Mouse (Mus musculus): ENCODE measurements around the gene Nt5dc1.
A peak's percentile ranks its signal among the peaks of the same experiment; 100 is the strongest.
"Not testable (repeated sequence)": the region's sequence is repeated elsewhere in the genome, so short reads cannot be mapped to it uniquely, and the experiment has no call there.

Nt5dc1 gene

DNA sequence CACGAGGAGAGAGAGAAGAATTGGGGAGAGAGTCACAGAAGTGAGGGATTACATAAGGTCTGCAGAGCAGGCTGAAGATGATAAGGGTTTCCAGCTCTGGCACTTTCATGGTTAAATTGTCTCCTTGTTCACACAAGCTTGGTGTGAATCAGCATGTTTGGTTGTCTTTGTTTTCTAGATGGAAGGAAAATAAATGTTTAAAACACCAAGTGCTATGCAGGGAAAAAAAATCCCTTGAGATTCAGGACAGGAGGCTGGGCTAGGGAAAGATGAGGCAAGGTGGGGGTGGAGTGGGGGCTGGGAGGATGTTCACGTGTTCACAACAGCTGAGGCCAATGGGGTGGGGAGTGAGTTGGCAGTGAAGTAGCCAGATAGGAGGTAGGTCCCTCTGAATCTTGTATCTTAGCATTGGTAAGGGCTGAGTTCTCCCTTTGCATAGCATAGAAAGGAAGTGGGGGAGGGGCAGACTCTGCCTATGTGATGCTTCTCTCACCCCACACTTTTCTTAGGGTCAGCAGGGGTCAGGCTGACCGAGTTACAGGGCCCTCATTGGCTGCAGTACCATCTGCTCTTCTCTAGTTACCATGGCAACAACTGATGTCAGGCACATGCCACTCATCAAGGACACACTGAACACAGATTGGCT is 101.7 kb downstream of the Nt5dc1 start:
- DNase-seq (ENCODE audit: low spot score in 2 of 2), result peak; percentile 50 to 62

DNA sequence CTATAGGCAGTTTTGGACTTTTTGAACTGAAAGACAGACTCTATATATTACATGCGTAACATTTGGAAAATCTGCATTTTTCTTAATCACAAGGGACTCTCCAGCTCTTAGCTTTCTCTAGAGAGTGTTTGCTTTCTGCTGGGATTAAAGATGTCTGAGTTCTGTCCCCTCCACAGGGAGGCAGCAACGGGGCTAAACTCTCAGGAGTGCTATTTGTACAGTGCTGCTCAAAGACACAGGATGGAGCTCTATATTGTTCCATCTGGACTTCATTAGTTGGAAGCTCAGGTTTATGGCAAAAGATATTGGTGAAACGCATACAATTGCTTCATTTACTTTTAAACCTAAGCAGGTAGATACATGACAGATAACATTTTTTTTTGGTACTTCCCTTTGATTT is 105.8 kb downstream of the Nt5dc1 start:
- no peak for DNase-seq (ENCODE audit: low spot score in 2 of 2)

DNA sequence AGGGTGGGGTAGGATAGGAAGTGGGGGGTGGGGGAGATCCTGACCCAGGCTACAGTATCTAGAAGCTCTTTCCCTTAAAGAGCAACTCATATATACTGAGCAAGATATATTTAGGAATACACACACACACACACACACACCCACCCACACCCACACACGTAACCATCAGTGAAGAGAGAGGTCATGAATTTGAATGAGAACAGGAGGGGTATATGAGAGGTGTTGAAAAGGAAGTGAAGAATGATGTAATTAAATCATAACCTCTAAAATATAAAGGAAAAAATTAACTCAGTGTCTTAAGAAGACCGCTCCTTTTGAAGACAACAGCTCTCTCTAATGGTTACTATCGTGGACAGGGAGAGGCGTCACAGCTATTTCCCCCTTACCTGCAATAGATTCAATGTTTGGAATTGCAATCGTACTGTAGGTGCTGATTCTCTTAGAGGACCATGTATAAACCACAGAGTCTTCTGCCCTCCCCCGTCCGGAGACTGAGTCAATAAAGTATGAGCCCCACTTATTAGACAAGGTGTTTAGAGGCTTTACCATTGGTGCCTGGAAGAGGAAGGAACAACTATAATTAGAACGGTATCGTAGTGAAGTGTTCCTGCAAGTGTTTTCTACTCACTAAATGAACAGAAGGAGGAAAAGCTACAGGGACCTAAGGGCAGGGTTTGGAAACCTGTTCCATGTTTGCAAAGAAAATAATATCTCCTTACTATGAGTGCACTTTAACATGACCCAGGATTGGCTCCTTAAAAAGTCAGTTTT is 108.3 kb downstream of the Nt5dc1 start:
- no peak for DNase-seq (ENCODE audit: low spot score in 2 of 2)

DNA sequence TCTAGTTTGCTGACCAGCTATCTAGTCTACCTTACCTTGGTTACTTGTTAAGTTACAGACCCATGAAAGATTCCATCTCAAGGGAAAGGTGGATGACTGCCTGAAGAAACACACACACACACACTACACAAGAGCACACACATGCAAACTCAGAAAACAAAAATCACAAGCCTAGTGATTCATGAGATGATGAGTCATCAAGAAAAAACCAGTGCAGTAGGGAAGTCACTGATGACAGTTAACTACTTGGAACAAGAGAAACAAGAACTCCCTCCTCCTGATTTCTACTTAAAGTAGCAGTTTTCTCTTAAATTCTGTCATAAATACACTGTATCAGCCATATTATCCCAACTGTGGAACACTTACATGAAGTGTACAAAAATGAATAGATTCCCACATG is 111.3 kb downstream of the Nt5dc1 start:
- no peak for DNase-seq (ENCODE audit: low spot score in 2 of 2)

DNA sequence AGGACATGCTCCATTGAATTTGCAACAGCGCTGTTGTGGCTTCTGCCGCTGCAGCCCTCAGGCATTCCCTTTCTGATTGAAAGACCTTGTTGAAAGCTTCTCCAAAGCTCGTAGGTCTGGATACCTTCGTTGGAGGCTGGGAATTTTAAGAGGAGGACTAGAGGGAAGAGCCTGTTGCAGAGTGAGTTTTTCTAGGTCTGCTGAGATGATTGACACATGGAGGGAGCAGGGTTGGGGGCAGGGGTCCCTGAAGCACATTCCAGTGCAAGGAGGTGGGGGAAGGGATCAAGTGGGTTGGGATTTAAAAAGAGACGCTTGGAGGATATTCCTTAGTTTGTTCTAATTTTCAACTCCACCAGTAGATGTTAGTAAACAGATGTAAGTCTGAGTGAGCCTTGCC is 118.0 kb downstream of the Nt5dc1 start:
- no peak for DNase-seq (ENCODE audit: low spot score in 2 of 2)

DNA sequence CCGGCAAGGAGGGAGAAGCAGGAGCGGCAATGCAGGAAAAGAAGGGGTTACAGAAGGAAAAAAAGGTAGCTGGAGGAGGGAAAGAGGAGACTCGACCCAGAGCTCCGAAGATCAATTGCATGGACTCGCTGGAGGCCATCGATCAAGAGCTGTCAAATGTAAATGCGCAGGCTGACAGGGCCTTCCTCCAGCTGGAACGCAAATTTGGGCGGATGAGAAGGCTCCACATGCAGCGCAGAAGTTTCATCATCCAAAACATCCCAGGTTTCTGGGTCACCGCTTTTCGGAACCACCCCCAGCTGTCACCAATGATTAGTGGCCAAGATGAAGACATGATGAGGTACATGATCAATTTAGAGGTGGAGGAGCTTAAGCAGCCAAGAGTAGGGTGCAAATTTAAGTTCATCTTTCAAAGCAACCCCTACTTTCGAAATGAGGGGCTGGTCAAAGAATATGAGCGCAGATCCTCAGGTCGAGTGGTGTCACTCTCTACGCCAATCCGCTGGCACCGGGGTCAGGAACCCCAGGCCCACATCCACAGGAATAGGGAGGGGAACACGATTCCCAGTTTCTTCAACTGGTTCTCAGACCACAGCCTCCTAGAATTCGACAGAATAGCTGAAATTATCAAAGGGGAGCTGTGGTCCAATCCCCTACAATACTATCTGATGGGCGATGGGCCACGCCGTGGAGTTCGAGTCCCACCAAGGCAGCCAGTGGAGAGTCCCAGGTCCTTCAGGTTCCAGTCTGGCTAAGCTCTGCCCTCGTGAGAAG is 120.2 kb downstream of the Nt5dc1 start:
- no peak for DNase-seq (ENCODE audit: low spot score in 2 of 2)

DNA sequence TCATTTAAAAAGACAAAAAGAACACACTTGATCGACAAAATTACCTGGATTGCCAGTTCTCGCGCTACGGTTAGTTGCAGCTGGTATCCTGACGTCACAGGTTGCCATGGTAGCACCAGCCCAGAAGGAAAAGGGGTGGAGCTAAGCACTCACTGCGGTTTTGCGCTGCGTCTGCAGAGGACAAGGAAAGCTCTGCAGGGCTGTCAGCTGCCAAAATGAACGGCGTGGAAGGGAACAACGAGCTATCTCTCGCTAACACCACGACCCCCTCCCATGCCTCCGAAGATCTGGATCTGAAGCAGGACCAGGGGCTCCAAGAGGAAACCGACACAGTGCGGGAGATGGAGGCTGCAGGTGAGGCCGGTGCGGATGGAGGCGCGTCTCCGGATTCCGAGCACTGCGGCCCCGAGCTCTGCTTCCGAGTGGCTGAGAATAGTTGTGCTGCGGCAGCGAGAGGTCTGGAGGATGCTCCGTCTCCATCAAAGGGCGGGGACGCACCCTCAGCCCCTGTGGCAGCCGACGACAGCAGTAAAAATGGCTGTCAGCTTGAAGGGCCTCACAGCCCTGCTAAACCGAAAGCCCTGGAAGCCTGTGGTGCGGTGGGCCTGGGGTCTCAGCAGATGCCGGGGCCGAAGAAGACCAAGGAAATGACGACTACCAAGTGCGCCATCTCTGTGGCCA is 120.9 kb downstream of the Nt5dc1 start, which contains the start of gene Tspyl4:
Gene Tspyl4 (plus strand): TSS at position 144 of the 681 bp plus-strand sequence.
- DNase-seq (ENCODE audit: low spot score in 2 of 2), result peak; percentile 91 to 93

DNA sequence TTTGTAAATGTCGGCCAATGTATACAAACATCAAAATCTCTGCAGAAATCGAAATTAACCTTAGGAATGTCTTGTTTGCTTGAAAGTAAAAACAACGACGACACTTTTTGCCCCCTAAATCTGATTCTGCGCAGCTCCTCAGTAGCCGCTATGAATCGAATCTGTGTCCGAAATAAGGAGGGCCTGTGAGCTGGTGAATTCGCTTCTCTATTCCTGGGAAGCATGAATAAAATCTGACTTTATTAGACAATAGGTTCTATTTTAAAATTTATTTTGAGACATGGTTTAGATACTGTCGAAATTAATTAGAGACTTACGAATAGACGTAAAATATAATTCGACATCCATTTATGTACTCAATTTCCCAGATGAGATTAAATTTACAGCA is 121.4 kb downstream of the Nt5dc1 start:
- DNase-seq (ENCODE audit: low spot score in 2 of 2), result no peak

DNA sequence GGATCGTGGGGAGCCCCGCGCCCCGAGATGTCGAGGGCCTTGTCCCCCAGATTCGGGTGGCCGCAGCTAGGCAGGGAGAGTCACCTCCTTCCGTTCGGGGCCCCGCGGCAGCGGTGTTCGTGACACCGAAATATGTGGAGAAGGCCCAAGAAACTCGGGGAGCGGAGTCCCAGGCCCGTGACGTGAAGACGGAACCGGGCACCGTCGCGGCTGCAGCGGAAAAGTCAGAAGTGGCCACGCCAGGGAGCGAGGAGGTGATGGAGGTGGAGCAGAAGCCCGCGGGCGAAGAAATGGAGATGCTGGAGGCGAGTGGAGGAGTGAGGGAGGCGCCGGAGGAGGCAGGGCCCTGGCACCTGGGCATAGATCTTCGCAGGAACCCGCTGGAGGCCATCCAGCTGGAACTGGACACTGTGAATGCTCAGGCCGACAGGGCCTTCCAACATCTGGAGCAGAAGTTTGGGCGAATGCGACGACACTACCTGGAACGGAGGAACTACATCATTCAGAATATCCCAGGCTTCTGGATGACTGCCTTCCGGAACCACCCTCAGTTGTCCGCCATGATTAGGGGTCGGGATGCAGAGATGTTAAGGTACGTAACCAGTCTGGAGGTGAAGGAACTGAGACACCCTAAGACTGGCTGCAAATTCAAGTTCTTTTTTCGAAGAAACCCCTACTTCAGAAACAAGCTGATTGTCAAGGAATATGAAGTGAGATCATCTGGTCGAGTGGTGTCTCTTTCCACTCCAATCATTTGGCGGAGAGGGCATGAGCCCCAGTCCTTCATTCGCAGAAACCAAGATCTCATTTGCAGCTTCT is 135.7 kb downstream of the Nt5dc1 start:
- DNase-seq (ENCODE audit: low spot score in 2 of 2), result peak in 1 of 2 experiments; percentile 51

DNA sequence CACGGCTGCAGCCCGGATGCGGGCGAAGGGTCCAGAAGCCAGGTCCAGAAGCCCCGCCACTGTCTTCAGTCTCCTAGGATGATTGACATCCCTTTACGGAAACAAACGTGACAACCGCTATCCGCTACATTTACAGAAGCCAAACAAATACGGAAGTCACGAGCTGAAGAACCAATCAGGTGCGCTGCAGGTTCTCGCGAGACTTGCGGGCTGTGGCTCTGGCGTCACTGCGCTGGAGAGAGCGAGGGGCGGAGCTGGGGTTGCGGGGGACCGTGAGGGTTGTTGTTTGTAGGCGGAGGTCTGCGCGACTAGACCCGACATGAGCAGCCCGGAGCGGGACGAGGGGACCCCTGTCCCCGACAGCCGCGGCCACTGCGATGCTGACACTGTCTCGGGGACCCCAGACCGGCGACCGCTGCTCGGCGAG is 136.4 kb downstream of the Nt5dc1 start, which contains the start of gene Tspyl1:
Gene Tspyl1 (plus strand): TSS at position 229 of the 427 bp plus-strand sequence.
- DNase-seq (ENCODE audit: low spot score in 2 of 2), result peak; percentile 95 to 96

DNA sequence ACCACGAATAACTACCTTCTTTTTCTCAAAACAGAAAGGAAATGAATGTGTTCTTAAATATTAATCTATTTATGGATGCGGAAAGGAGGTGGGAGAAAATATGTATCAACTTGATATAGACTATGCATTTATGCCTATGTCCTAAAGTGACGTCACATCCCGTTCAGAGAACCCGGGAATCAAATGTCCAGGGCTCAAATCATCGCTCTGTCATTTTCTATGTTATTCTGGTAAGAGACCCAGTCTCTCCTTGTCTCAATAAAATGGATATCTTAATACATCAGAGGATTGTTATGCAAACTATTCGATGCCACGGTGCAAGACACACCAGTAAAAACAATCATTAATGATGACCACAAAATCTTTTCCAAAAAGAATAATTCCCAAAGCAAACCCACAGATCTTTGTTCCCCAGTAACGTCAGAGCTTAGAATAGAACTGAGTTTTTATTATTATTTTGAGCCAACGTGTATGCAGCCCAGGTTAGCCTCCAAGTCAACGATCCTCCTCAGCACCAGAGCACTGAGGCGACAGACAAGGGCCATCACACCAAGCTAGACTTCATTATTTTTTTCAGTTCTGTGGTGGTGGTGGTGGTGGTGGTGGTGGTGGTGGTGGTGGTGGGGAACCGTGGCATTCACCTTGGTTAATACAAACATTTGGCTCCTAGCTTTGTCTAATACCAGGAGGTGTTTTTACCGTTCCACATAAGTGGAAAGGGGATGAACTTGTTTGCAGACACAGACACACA is 137.0 kb downstream of the Nt5dc1 start:
- DNase-seq (ENCODE audit: low spot score in 2 of 2), result no peak

DNA sequence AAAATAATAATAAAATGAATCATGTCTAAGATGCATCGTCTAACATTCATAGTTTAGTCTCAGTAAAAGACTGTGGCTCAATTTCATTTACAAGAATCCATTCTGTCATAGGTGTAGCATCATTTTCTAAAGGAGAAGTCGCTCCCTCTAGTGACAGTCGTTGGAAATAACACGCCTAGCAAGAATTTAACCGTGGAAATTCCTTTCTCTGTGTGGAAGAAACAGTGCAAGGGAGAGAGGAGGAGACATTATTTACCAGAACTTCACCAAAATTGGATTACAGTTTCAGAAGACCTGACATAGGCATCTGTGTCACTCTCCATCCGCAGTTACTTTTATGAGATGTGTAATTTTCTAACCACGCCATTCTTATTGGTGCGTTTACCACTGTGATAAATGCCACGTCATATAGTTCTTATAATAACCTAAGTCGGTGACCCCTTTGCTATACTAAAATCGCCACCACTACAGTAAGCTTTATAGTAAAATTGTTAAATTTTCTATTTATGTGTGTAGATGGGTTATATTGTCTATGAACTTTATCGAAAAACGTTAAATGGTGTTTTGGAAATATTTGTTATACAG is 137.7 kb downstream of the Nt5dc1 start:
- peak in 1 of 2 experiments; percentile 33 for DNase-seq (ENCODE audit: low spot score in 2 of 2)

DNA sequence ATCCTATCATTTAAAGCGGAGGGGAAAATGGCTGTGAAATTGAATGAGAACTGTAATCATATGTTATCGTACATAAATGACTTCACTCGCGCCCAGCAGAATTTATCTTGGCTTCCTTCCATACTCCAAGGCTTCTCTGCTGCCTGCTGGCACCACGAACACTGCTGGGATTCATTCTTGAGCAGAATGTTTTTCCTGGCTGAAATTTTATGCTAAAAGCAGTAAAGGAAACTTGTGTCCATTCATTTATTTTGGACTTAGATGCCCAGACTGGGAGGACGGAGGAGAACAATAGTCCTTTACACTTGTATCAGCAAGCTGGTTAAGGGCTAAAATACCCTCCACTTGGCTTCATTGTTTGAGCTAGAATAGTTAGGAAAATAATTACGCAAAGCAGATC is 146.7 kb downstream of the Nt5dc1 start:
- DNase-seq (ENCODE audit: low spot score in 2 of 2), result no peak

DNA sequence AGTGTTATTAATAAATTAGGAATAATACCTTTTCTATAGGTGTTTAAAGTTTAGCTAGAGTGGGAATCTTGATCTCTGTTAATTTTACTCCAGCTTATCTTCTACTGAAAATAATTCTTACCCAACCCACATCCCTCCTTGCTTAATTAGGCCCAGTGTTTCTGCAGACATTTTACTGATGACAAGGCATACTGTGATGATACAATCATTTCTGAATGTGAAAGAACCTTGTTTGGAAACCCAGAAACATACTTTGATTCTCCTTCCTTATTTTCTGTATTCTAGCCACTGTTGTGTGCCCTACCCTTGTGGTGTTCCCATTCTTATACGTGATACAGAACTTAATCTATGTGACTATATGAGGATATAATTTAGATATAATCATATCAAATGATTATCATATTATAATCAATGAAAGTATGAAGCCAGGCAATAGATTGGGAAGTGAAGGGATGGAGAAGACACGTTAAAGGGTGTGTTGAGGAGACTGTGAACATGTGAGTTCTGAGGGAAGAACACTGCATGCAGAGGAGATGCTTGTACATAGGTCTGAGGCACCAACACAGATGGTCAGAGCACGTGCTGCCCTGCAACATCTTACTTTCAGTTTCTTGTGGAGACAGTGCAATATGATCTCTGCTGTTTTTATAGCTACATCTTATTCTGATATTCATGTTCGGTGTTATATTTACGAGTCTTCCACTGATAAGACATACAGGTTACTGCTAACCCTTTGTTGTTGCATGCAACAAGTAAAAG is 150.9 kb downstream of the Nt5dc1 start:
- no peak for DNase-seq (ENCODE audit: low spot score in 2 of 2)

DNA sequence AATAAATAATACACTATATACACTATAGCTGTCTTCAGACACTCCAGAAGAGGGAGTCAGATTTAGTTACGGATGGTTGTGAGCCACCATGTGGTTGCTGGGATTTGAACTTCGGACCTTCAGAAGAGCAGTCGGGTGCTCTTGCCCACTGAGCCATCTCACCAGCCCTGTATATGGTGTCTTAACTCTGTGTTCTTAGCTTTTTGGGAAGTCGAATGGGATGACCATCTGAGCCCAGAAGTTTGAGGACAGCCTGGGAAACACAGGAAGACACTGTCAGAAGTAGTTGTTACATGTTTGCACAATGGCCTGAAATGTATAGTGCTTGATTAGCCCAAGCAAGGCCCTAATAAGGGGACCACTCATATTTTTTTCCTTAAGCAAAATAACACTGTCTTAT is 153.2 kb downstream of the Nt5dc1 start:
- no peak for DNase-seq (ENCODE audit: low spot score in 2 of 2)

DNA sequence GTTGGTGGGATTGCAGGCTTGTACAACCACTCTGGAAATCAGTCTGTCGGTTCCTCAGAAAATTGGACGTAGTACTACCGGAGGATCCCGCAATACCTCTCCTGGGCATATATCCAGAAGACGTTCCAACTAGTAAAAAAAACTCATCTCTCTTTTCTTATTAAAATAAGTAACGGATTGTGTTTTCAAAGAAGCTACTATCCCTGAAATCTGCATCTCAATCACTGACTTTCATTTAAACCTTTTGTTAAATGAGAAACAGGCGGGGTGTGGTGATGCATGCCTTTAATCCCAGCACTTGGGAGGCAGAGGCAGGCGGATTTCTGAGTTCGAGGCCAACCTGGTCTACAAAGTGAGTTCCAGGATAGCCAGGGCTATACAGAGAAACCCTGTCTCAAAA is 165.5 kb downstream of the Nt5dc1 start:
- not testable (repeated sequence) for DNase-seq (ENCODE audit: low spot score in 2 of 2)

DNA sequence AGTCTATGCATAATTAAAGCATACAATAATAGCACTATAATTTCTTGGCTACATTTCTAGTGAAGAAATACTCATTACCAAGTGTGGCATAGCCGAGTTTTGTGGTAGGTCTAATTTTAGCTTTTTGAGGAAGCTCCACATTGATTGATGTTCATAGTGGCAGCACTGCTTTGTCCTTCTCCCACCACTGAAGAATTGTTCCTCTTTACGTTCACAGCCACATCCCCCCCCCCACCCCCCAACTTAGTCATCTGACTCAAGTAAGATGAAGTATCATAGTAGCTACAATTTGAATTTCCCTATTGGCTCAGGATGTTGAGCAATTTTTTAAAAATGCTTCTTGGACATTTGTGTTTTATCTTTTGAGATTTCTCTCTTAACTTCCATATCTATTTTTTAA is 168.8 kb downstream of the Nt5dc1 start:
- no peak for DNase-seq (ENCODE audit: low spot score in 2 of 2)

DNA sequence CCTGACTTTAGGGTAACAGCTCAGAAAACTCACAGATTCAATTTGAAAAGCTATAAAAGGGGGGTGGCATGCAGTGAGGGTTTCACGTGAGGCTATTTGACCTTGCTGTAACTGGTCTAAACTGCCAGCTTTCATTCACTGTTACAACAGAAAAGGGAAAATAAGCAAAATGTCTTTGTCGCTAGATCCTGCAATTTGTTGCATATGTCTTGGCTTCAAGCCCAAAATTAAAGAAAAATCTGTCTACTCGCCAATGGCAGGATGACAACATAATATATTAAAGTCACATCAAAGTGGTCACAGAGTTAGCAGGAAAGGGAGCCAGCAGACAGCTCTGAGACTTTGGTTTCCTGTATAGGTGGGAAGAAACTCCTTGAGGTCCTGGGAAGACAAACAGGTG is 170.6 kb downstream of the Nt5dc1 start:
- DNase-seq (ENCODE audit: low spot score in 2 of 2), result no peak

DNA sequence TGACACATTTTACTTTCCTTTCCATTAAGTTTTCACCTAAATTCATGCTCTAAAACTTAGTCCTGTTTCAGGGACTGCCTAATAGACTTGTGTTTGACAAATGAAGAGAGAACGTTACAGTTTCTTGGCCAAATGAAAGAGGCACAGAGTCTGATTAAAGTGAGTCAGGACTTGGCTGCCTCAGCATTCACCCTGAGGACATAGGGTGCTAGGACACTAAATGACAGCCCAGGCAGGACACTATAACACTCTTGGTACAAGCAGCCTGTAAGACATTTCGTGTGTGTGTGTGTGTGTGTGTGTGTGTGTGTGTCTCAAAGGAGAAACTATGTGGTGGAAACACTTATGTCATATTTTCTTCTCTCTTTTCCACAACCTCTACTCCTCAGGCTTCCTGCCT is 172.2 kb downstream of the Nt5dc1 start:
- no peak for DNase-seq (ENCODE audit: low spot score in 2 of 2)

All from frontal cortex, postnatal 14 days (tissue).